Mouse (Mus musculus) olfactory bulb, adult 2 months (tissue): ENCODE results near the gene Mlxipl.

Experiments
- CTCF ChIP-seq: fragments of 200-500 bp; IDR thresholded peaks from 2 replicates; pipeline ENCODE4 v1.5.1; 2012; ENCODE audit warnings: low read depth, mild to moderate bottlenecking, low read length, moderate library complexity; ENCODE audit not compliant: insufficient read depth
- POLR2A ChIP-seq: fragments of 200-500 bp; IDR thresholded peaks from 2 replicates; pipeline ENCODE4 v1.6.1; 2012; ENCODE audit warnings: mild to moderate bottlenecking, low read depth, low read length, moderate library complexity; ENCODE audit not compliant: insufficient read depth

DNA sequence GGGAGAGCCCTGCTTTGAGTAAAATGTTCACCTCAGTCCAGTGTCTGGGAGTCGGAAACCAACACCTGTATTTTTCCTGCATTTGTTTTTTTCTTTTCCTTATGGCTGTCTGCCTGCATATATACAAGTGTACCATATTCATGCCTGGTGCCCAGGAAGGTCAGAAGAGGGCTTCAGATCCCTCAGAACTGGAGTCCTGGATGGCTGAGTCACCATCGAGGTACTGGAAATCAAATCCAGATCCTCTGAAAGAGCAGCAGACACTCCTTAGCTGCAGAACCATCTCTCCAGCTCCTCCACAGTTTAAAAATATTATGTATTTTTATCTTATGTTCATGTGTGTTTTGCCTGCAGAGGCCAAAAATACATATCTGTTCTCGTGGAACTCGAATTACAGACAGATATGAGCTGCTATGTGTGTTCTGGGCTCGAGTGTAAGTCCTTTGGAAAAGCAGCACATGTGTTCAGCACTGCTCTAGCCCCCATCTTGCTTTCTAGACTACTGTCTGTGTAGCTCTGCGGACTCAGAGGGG lies 82.1 kb downstream of the Mlxipl start:
- TF ChIP-seq CTCF (no peak), POLR2A (no peak)
